Mouse (Mus musculus) spleen, postnatal 14 days (tissue): ENCODE measurements around the gene Hmga1.

Experiments
- DNase-seq, 2 experiments: peaks; one replicate each; pipeline ENCODE4 v3.0.0; 2021 to 2022; ENCODE audit warnings: low spot score in 2 of 2

Hmga1 gene

DNA sequence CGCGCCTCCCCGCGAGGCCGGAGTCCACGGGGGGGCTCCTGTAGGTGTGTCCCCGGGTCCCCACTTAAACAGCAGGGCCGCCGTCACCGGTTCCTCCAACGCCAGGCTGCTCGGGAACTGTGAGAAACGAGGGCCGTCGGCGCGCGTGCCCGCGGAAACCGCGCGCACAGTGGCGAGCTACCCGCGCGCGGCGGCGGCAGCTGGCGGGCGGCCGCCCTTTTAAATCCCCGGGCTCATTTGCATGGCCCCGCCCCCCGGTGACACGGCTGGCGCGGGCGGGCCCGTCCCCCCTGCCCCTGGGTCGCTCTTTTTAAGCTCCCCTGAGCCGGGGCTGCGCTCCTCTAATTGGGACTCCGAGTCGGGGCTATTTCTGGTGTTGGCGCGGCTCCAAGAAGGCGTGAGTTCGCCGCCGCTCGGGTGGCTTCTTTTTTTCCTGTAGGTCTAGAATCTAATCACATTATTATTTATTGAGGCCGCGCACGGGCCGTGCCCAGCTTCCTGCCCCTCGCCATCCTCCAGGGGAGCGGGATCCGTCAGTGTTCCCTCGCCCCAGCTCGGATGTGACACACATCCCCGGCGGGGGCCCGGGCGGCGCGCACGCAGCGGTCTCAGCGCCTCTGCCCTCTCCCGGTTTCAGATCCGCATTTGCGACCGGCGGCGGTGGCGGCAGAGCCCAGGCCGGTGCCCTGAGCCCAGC, at the start of gene Hmga1:
Gene Hmga1 (plus strand): TSS at position 183 of the 697 bp plus-strand sequence.
- DNase-seq, result peak; percentile 81 to 90

DNA sequence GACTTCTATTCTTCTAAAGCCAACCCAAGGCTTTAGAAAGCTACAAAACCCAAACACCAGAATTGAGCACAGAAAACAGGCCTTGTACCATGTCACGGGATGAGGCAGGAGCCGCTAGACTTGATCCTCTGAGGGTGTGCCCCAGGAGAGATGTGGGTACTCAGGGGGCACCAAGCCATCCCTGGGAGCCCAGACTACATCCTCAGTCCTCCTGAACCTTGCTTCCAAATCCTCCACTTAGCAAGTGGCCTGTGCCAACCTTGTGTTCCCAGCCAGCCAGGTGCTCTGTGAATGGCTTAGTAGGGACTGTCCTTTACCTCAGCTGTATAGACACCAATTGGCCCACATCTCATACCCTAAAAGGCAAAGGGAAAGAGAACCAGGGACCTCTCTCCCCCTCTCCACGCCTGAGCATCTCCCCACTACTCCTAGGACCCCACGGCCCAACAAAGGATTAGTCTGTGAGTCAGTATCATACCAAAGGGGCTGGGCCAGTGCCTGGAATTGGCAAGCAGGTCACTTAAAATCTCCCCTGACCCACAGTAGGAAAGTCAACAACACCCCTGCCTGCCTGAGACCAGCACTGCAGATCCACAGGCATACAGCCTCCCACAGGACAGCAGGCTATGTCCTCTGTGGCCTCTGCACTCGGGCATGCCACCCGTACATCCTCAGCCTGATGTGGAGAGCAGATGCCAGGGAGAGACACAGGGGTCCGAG, 49.3 kb upstream of the Hmga1 start:
- DNase-seq, result no peak

DNA sequence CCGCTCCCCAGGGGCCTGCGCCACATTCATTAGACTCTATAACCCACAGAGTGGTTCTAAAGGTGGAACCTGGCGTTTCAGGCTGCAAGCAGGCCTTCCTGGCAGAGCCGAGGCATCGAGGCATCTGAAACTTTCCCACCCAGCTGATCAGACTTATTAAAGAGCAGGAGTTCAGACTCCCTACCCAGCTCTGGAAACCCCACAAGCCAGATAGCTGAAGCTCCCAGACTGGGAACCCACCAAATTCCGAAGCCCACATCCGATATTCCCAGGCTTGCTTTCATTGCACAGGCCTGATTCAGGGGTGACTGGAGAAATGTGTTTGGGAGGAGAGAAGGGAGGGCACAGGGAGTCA, 48.7 kb upstream of the Hmga1 start:
- no peak for DNase-seq

DNA sequence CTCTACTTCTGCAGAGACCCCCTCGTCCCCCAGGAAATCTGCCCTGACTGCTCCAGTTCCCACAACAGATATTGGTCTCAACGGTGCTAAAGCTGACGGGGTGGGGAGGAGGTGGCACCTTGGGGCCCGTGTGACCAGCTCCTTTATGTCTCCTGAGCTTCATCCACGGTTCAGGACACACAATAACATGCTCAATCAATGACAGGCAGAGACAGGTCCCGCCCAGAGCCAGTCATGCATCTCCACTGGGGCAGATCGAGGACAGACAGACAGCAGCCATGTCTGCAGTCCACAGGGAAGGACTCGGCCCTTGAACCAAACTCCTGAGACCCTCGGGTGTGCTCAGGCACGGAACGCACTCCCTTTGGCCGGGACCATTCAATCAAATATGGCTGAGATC, 48.3 kb upstream of the Hmga1 start:
- DNase-seq, result no peak

DNA sequence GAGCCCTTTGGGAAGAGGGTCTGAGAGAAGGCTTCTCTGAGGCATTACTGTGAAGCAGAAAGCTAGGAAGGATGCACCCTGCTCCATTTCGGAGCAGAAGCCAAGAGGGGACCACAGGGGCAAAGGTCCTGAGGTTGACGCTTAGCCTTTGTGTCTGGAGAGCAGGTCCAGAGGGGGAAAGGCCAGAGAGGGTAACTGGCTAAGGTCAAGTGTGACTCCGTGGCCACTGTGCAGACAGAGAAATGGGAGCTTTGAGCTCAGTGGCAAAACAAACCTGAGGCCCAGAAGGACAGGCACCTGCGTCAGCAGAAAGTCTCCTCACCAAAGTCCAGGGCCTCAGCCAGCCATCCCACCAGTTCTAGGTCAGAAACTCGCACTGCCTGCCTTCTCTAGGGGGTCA, 47.8 kb upstream of the Hmga1 start:
- no peak for DNase-seq

DNA sequence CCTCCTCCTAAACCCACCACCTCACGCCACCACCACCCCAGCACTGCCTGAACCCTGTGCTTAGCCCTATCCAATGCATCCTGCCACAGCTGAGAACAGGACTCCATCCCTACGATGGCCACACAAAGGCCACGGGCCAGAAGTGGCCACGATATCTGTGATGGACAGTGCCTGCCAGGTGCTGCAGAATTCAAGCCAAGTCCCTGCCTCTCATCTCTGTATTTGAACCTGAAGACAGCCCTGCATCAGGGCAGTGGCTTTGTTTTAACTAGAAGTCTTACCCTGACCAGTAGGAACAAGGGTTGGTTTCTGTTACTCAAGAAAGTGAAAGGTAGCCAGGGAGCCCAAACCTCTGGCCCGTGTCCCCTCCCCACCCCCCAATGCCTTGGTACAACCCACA, 47.2 kb upstream of the Hmga1 start:
- no peak for DNase-seq

DNA sequence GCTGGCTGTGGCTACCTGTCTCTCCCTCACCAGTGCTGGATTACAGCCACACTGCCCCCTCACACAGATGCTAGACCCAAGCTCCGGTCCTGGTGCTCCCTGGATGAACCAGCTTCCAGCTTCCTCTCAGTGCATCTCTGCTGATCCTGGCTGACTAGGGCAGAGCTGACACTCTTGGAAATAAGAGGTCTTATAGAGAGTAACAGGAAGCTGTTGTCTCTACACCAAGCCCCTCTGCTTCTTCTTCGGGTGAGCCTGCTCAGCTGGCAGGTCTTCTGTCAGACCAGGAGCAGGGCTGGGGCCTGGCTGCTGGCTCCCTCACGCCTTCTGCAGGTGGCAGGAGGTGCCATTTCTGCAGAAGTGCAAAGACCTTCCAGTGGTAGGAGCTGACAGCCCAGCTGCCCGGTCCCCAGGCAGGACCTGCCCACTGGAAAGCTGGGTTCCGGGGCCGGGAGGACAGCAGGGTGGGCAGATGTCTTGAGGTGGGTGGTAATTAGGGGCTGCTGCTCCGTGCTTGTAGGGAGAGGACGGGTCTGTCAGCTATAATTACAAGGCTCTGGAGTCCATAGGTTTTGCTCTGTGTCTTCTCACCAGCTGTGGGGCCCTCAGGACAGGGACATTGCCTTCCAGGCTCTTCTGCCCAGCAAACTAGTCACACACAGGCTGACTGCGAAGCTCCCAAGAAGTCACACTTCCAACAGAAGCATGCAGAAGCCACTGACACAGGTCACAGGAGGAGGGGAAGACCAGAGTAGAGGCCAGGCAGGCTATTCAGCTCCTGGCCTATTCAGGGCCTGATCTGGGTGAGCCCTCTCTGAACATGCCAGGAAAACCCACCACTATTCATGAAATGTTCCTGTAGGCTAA, 45.8 kb upstream of the Hmga1 start:
- no peak for DNase-seq

DNA sequence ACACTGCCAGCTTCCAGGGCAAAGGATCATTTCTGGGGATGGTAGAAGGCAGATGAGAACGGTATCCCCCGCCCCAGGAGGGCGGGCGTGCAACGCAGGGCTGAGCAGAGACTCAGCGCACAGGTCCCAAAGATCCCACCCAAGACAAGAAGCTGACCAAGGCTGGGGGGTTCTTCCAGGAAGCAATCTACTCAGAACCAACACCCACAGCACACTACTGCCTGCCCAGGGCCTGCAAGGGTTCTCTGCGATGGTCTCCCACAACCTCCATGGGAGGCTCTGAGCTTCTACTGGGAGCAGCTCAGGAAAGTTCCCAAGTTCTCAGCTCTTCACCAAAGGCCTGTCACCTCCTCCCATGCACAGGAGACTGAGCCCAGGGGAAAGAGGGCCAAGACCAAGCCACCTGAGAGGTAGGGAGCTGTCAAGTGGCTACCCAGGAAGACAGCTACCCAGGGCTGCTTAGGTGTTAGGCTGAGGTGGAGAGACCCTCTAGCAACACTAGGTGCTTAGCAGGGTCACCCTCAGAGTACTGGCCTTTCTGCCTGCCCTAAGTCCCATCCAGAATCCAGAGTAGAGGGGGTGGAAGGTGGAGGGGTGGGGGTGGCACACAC, 45.1 kb upstream of the Hmga1 start:
- DNase-seq, result no peak

DNA sequence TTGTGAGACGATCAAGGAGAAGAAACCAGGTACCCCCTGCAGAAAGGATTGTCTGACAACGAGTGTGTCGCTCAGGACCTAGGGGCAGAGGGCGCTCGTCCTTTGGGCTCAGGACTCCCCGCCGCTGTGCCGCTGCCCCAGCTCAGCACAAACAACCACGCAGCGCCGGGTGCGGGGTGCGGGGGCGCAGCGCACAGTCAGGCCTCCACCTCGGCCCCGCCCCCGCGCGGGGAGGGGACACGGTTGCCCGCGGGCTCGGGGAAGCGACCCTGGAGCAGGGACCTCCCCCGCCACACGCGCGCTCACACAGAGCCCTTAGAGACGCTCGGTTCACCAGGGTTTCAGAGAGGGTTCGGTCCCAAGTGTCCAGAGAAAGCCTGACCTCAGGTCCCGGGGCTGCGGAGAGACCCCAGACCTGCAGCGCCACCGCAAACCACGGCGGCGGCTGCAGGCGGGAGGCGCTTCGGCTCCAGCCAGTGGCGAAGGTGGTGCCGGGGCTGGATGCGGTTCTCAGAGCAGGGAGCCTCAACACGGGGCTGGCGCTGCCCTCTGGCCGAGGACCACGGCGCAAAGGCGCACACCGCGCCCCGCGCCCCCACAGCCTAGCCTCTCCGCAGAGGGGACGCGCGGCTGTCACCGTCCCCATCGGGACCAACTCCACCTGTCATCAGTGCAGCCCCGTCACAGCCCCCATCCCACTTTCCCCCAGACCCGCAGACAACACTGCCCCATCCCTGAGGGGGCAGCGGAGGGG, 44.3 kb upstream of the Hmga1 start:
- DNase-seq, result no peak

DNA sequence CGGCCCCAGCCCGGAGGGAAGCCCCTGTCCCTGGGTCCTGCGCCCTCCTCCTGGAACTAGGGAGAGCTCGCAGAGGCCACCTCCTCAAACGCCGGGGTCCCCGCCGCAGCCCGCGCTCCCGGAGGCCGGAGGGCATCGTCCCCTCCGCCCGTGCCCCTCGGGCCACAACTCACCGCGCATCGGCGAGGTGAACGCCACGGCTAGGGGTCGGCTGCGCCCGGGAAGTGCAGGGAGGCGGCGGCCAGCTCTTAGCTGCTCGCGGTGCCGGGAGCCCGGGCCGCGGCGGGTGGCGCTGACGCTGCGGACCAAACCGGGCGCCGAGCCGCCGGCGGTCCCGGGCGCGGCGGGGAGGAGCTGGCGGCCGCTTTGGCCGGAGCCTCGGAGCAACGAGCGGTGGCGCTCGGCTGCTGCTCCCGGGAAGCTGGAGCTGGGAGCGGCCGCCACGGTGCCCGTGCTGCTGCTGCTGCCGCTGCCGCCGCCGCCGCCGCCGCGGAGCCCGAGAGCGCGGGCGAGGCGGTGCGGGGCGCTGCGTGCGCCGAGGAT, 43.6 kb upstream of the Hmga1 start:
- DNase-seq, result no peak

DNA sequence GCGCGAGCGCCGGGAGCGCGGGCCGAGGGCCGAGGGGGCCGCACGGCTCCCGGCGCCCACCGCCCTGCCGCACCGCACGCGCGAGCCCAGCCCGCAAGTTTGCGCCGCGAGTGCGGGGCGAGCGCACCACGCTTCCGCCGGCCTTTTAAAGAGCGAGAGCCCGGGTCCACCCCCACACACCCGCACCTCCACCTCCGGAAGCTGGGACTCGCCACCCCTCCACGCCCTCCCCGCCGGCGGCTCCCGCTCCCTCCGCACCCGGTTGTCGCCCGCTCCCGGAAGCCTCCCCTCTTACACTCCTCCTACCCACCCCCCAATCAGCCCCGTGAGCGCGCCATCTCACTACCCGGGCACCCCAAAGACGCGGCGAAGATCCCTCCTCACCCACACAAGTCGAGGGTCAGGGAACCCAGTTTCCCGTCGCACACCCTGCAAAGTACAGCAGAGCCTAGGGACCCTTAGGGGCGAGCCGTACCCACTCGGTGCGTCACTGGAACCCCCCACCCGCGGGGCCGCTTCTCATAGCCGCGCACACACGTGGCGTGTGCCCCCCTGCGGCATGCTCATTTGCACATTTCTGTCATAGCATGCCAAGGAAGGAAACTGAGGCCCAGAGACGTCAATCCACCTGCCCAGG, 42.9 kb upstream of the Hmga1 start:
- DNase-seq, result no peak

DNA sequence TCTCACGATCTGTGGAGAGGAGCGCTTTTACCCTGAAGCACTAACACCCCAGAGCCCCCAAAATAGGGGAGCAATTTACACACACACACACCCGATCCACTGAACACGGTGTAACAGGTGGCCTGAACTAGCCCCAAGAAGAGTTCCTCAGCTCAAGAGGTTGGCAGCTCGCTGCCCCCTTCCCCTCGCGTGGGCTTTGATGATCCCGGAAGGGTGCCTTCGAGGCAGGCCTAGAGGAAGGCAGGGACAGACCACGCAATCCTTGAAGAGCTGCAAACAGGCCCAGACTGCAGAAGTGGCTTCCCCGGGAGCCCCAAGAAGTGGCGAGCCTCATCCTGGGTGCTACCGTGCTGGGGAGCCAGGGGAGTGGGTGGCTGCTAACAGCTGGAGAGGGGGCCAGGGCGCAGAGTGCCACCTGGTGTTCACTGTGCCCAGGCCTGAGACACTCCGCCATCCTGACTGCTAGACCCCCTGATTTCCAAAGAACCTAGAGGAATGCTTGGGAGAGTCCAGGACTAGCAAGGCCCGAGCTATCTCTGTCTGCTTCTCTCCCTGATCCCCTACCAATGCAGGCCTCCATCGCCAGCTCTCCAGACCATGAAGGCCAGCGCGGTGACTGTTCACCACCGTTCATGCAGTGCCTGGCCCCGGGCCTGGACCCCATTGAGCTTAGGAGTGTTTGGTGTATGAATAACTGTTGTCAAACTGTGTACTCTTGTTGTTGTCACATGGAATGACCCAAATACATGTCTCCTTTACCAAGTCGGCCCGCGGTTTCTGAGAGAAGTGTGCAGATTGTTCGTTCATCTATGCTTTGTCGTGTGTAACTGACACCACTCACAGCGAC, 42.2 kb upstream of the Hmga1 start:
- DNase-seq, result no peak

DNA sequence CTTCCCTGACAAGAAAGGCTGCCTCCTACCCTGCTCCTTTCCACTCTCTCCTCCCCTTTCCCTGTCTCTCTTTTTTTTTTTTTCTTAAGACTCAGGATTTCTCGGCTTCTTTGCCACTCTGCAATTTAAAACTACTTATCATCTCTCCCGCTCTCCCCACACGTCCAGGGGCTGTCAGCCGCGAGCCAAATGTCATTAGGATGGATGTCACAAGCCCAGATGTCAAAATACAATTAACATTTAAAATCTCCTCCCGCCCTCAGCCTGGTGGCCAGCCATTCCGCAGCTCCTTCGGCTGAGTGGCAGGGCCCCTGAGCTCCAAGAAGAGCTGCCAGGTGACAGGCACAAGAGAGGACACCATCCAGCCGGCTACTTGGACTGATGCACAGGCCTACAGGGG, 38.0 kb upstream of the Hmga1 start:
- no peak for DNase-seq

DNA sequence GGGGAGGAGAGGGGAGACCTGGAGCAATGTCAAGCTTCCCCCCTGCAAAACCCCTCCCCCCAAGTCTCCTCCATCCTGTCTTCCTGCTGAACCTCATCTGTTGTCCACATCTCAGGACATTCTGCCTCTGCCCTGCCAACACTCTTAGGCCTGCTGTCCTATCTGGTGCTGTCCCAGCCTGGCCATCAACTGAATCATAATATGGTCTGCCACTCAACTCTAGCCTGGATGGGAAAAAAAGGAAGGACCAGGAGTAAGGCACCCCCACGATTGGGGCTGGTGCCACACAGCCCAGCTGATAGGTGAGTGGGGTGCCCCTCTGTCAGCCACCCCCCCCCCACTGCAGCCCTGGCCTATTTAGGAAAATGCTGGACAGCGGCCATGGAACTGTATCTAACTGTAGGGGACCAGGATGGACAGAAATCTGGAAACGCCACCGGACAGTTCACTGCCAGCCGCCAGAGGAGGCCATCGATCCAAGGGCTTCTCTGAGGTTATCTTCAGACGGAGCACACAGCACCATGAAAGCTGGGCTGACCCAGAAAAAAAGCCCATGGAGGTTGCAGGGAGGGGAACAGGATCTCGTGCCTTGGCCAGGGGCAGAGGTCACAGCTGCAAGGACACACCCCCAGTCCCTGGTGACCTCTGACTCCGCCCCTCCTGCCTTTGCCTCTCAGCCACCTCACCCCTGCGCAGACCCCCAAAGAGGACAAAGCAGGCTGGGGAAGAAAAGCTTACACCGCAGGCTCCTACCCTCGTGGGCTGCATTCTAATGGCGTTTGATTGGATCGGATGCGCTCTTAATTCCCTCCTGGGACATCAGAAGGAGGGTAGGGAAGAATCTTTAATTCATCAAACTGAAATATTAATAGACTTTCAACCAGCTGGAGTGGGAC, 37.3 kb upstream of the Hmga1 start:
- DNase-seq, result no peak

DNA sequence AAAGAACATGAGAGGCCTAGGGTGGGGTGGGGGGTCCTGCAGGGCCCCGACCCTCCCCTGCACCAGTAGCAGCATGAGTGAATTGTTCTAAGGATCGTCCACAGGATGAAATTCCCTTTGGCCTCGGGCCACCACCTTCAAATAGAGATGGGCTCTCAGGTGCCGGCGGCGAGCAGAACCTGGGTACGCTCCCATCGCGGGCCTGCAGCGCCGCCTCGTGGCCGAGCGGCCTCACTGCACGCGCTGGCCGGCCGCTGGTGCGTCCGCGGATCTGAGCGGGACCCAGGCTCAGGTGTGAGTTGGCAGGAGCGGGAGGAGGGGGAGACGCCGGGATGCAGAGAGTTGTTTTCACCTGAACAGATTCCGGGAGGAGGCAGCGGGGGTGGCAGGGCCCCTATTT, 35.7 kb upstream of the Hmga1 start:
- peak in 1 of 2 experiments; percentile 46 for DNase-seq

DNA sequence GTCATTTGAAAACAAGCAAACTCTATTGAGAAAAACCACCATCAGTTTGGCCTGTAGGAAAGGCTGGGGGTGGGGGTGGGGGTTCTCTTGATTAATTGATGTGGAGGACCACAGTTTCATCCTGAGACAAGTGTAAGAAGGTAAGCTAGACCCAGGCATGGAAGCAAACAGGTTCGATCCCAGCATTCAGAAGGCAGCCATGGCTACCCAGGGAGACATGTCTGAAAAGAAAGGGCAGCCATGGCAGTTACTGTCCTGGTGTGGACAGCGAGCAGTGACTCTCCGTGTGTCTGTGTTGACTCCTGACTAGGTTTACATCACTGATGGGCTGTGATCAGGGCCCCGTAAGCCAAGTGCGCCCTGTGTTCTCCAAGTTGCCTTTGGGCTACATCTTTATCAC, 35.0 kb upstream of the Hmga1 start, which contains the start of gene Grm4:
Gene Grm4 (minus strand): TSS at position 101 of the 400 bp plus-strand sequence.
- no peak for DNase-seq

DNA sequence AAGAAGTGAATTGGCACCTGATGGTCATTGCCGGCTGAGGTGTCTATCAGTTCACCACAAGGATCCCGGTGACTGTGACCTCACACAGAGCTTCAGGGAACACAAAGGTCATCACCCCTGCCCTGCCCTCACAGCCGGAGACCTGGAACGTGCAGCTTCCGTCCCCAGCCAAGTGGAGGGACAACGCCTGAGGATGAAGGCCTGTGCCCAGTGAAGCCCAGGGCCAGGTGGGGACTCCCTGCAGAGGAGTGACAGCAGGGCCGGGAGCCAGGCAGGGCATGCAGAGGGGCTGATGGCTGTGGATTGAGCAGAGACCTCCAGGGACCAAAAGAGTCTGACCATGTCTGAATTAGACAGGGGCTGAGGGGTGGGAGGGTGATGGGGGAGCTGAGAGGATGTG, 33.2 kb upstream of the Hmga1 start:
- no peak for DNase-seq

DNA sequence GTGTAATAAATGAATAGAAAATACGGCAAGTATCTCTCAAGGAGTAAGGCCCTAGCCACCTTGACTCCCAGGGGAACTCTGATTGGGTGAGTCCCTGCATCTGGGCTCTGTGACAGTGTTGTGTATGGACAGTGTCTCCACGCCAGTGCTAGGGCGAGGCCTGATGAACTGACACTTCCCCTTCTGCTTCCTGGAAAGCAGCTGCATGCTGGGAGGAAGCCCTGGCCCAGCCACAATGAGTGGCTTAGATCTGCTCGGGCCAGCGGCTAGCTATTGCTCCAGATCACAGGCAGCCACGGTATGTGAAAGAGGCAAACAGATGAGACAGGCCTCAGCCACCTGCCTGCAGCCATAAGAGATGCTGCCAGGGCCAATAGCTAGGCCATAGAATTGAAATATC, 29.1 kb upstream of the Hmga1 start:
- peak in 1 of 2 experiments; percentile 22 for DNase-seq

DNA sequence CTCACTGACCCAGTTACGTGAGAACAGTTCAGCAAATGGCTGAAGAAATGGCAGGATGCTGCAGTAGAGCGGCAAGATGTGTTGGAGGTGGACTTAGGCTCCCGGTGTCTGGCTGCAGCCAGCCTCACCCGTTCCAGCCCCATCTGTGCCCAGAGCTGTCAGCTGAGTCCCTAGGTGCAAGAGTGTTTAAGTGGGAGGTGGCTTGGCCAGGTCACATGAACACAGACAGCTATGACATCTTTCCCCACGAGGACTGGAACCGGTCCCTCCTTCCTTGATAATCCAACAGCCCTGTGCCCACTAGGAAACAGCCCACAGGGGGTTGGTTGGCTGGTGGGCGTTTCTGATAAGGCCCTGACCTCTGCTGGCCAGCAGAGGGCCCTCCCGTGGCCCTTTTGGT, 28.3 kb upstream of the Hmga1 start:
- DNase-seq, result no peak
